Mouse (Mus musculus) liver, embryonic 16.5 days (tissue): ENCODE measurements around the gene Lhfpl2. TPM values are rescaled to one million over a fixed set of nuclear protein-coding genes. Genes with fewer than 3 reads are reported as not detected.

Source experiments
- ATAC-seq: fragments of 200-750 bp; cut with Nextera tagmentation; 2 replicates; pipeline ENCODE4 v1.8.0; 2017; ENCODE audit warnings: low read depth, mild to moderate bottlenecking, moderate number of reproducible peaks, moderate library complexity
- H3K27ac ChIP-seq: fragments of 300-500 bp; sonication (generic); 2 replicates; pipeline ENCODE4 v1.5.1; 2014; ENCODE audit warnings: mild to moderate bottlenecking, low read length
- H3K27me3 ChIP-seq: fragments of 300-500 bp; sonication (generic); 2 replicates; pipeline ENCODE4 v1.6.1; 2014; ENCODE audit warnings: low read depth, low read length, mixed read lengths; ENCODE audit not compliant: control insufficient read depth, insufficient read depth
- H3K36me3 ChIP-seq: fragments of 300-500 bp; sonication (generic); 2 replicates; pipeline ENCODE4 v1.6.1; 2014; ENCODE audit warnings: mild to moderate bottlenecking; ENCODE audit not compliant: control insufficient read depth, insufficient read depth
- H3K4me1 ChIP-seq: fragments of 300-500 bp; sonication (generic); 2 replicates; pipeline ENCODE4 v1.6.1; 2014; ENCODE audit warnings: low read depth, low read length, mixed read lengths; ENCODE audit not compliant: control insufficient read depth
- H3K4me2 ChIP-seq: fragments of 300-500 bp; sonication (generic); 2 replicates; pipeline ENCODE4 v1.6.1; 2014; ENCODE audit warnings: low read depth, low read length, mixed read lengths
- H3K4me3 ChIP-seq: fragments of 300-500 bp; sonication (generic); 2 replicates; pipeline ENCODE4 v1.5.1; 2014; ENCODE audit warnings: low read depth, mild to moderate bottlenecking, low read length
- H3K9ac ChIP-seq: fragments of 300-500 bp; sonication (generic); 2 replicates; pipeline ENCODE4 v1.6.1; 2014; ENCODE audit warnings: low read depth, low read length
- H3K9me3 ChIP-seq: fragments of 300-500 bp; sonication (generic); replicated peaks from 2 replicates; pipeline ENCODE4 v1.6.1; 2016; ENCODE audit warnings: low read length; ENCODE audit not compliant: control insufficient read depth
- WGBS: fragments of 180-500 bp; shearing (Covaris S2); extraction: QIAGEN DNeasy Blood & Tissue Kit; methylation state at CpG from one replicate; pipeline ENCODE4 v1.1.7; 2014; ENCODE audit not compliant: insufficient replicate concordance; 5-methylcytosine and 5-hydroxymethylcytosine counted together
- polyA plus RNA-seq: library from polyadenylated mRNA; unstranded; fragments of >200 nt; fragmentation: Nextera tagmentation; extraction: Ambion mirVana; gene quantifications from 2 replicates; pipeline ENCODE4 v1.2.1, GENCODE M21; 2015

Lhfpl2 gene
- polyA plus RNA-seq, 1 experiment from 2014 or later, result 3.9 TPM

- no peak overlapping the region for H3K27ac ChIP-seq
- 0 out of 2 replicates have a peak, but pooled peaks have one; percentile 32 for ATAC-seq
- peaks cover 17% of the 10 kb centered on the region for H3K27me3 ChIP-seq
- peaks cover 9% of the 10 kb centered on the region for H3K4me1 ChIP-seq
- WGBS, result 32% methylated on average over 8 of the region's 8 CpGs
- no peak overlapping the region for H3K4me3 ChIP-seq
- no peak overlapping the region for H3K9ac ChIP-seq
- peak overlapping the region; percentile 24 for H3K4me2 ChIP-seq
- no peaks in the 10 kb centered on the region for H3K36me3 ChIP-seq
- no peaks in the 10 kb centered on the region for H3K9me3 ChIP-seq
Observed at GRCm38 (mm10) chr13:94063156-94063555, 5.6 kb downstream of the Lhfpl2 start.

- no peaks in the 10 kb centered on the region for H3K36me3 ChIP-seq
- no peak overlapping the region for H3K4me3 ChIP-seq
- H3K27ac ChIP-seq, result no peak overlapping the region
- no peaks in the 10 kb centered on the region for H3K9me3 ChIP-seq
- peaks cover 9% of the 10 kb centered on the region for H3K4me1 ChIP-seq
- WGBS, result 66% methylated on average over 7 of the region's 7 CpGs
- no peak overlapping the region for H3K9ac ChIP-seq
- peaks cover 2% of the 10 kb centered on the region for H3K27me3 ChIP-seq
- no peak overlapping the region for H3K4me2 ChIP-seq
- ATAC-seq, result no peak
Observed at GRCm38 (mm10) chr13:94064571-94064970, 7.0 kb downstream of the Lhfpl2 start.

GRCm38 (mm10) chr13:94065276-94066050 is 7.9 kb downstream of the Lhfpl2 start:
- H3K4me3 ChIP-seq, result no peak overlapping the region
- ATAC-seq, result no peak
- H3K9me3 ChIP-seq, result no peaks in the 10 kb centered on the region
- peaks cover 9% of the 10 kb centered on the region for H3K4me1 ChIP-seq
- H3K4me2 ChIP-seq, result no peak overlapping the region
- no peak overlapping the region for H3K27ac ChIP-seq
- WGBS, result 51% methylated on average over 11 of the region's 11 CpGs
- no peaks in the 10 kb centered on the region for H3K27me3 ChIP-seq
- H3K9ac ChIP-seq, result no peak overlapping the region
- no peaks in the 10 kb centered on the region for H3K36me3 ChIP-seq

GRCm38 (mm10) chr13:94066626-94067275 is 9.2 kb downstream of the Lhfpl2 start:
- no peak for ATAC-seq
- Histone ChIP-seq H3K9me3 (no peaks in the 10 kb centered on the region), H3K36me3 (no peaks in the 10 kb centered on the region), H3K4me2 (no peak overlapping the region), H3K27ac (no peak overlapping the region), H3K4me3 (no peak overlapping the region), H3K9ac (no peak overlapping the region), H3K4me1 (peaks cover 9% of the 10 kb centered on the region), H3K27me3 (no peaks in the 10 kb centered on the region)
- WGBS, result 66% methylated on average over 5 of the region's 5 CpGs

GRCm38 (mm10) chr13:94068308-94068707 is 10.7 kb downstream of the Lhfpl2 start:
- no peaks in the 10 kb centered on the region for H3K9me3 ChIP-seq
- H3K9ac ChIP-seq, result no peak overlapping the region
- H3K27ac ChIP-seq, result no peak overlapping the region

GRCm38 (mm10) chr13:94069421-94070307 is 12.1 kb downstream of the Lhfpl2 start:
- H3K9me3 ChIP-seq, result no peaks in the 10 kb centered on the region
- no peak overlapping the region for H3K4me3 ChIP-seq
- H3K4me2 ChIP-seq, result no peak overlapping the region
- H3K4me1 ChIP-seq, result no peaks in the 10 kb centered on the region
- WGBS, result 64% methylated on average over 16 of the region's 16 CpGs
- no peaks in the 10 kb centered on the region for H3K36me3 ChIP-seq
- no peak overlapping the region for H3K9ac ChIP-seq
- no peak for ATAC-seq
- no peak overlapping the region for H3K27ac ChIP-seq
- H3K27me3 ChIP-seq, result no peaks in the 10 kb centered on the region

More at GRCm38 (mm10) chr13:94068308-94068707, 10.7 kb downstream of the Lhfpl2 start:
- Histone ChIP-seq H3K36me3 (no peaks in the 10 kb centered on the region), H3K4me2 (no peak overlapping the region), H3K27me3 (no peaks in the 10 kb centered on the region), H3K4me1 (peaks cover under 1% of the 10 kb centered on the region; the same call in 1 of the 2 replicates), H3K4me3 (no peak overlapping the region)
- ATAC-seq, result no peak
- 83% methylated on average over 1 of the region's 1 CpGs for WGBS

GRCm38 (mm10) chr13:94070308-94070619 is 12.7 kb downstream of the Lhfpl2 start:
- H3K4me2 ChIP-seq, result no peak overlapping the region
- H3K27ac ChIP-seq, result no peak overlapping the region
- H3K4me1 ChIP-seq, result no peaks in the 10 kb centered on the region
- no peaks in the 10 kb centered on the region for H3K27me3 ChIP-seq
- ATAC-seq, result no peak
- 70% methylated on average over 3 of the region's 3 CpGs for WGBS
- H3K36me3 ChIP-seq, result no peaks in the 10 kb centered on the region
- H3K9ac ChIP-seq, result no peak overlapping the region
- no peak overlapping the region for H3K4me3 ChIP-seq
- H3K9me3 ChIP-seq, result no peaks in the 10 kb centered on the region

- no peak overlapping the region for H3K4me2 ChIP-seq
- H3K36me3 ChIP-seq, result no peaks in the 10 kb centered on the region
- 59% methylated on average over 3 of the region's 3 CpGs for WGBS
- no peaks in the 10 kb centered on the region for H3K9me3 ChIP-seq
- no peaks in the 10 kb centered on the region for H3K4me1 ChIP-seq
- H3K27ac ChIP-seq, result no peak overlapping the region
- H3K9ac ChIP-seq, result no peak overlapping the region
- ATAC-seq, result no peak
- H3K4me3 ChIP-seq, result no peak overlapping the region
- H3K27me3 ChIP-seq, result no peaks in the 10 kb centered on the region
Observed at GRCm38 (mm10) chr13:94070927-94071326, 13.3 kb downstream of the Lhfpl2 start.
